Mouse (Mus musculus): ENCODE measurements at regions not wholly inside any gene's neighbourhood (a gene's known extent, or its start where the extent isn't known, plus 50 kb on each side); places are given as distances from the start of the nearest gene placed in this dataset.

- DNase-seq, result no peak
Measured at GRCm38 (mm10) chr1:127001700-127002099, 171.1 kb upstream of the Nckap5 start.

GRCm38 (mm10) chr1:126993061-126993640 lies 162.6 kb upstream of the Nckap5 start:
- DNase-seq, result peak; percentile 71 to 75

GRCm38 (mm10) chr1:126992441-126992840 lies 161.8 kb upstream of the Nckap5 start:
- DNase-seq, result peak; percentile 62 to 66

- DNase-seq, result no peak
Measured at GRCm38 (mm10) chr1:126982805-126983204, 152.2 kb upstream of the Nckap5 start.

GRCm38 (mm10) chr1:126980311-126980710 lies 149.7 kb upstream of the Nckap5 start:
- DNase-seq, result no peak

GRCm38 (mm10) chr1:126973871-126974270 lies 143.3 kb upstream of the Nckap5 start:
- DNase-seq, result no peak

GRCm38 (mm10) chr1:126971777-126972421 lies 141.3 kb upstream of the Nckap5 start:
- DNase-seq, result no peak

GRCm38 (mm10) chr1:126971118-126971517 lies 140.5 kb upstream of the Nckap5 start:
- no peak for DNase-seq

- no peak for DNase-seq
Measured at GRCm38 (mm10) chr1:126966394-126966793, 135.8 kb upstream of the Nckap5 start.

- no peak for DNase-seq
Measured at GRCm38 (mm10) chr1:126955839-126956720, 125.5 kb upstream of the Nckap5 start.

- DNase-seq, result no peak
Measured at GRCm38 (mm10) chr1:126947860-126948259, 117.3 kb upstream of the Nckap5 start.

- DNase-seq, result no peak
Measured at GRCm38 (mm10) chr1:126932658-126933057, 102.1 kb upstream of the Nckap5 start.

- DNase-seq, result peak; percentile 93 to 94
Measured at GRCm38 (mm10) chr1:126931754-126932153, 101.2 kb upstream of the Nckap5 start.

GRCm38 (mm10) chr1:126931093-126931492 lies 100.5 kb upstream of the Nckap5 start:
- no peak for DNase-seq

GRCm38 (mm10) chr1:126930611-126931010 lies 100.0 kb upstream of the Nckap5 start:
- no peak for DNase-seq

- DNase-seq, result peak; percentile 73 to 77
Measured at GRCm38 (mm10) chr1:126929666-126930065, 99.1 kb upstream of the Nckap5 start.

GRCm38 (mm10) chr1:126928186-126928585 lies 97.6 kb upstream of the Nckap5 start:
- DNase-seq, result peak in 1 of 2 experiments; percentile 27

- DNase-seq, result peak; percentile 97 to 98
Measured at GRCm38 (mm10) chr1:126925150-126926035, 94.8 kb upstream of the Nckap5 start.

- DNase-seq, result peak; percentile 38 to 64
Measured at GRCm38 (mm10) chr1:126923981-126924380, 93.4 kb upstream of the Nckap5 start.

GRCm38 (mm10) chr1:126922231-126922630 lies 91.6 kb upstream of the Nckap5 start:
- DNase-seq, result peak; percentile 39 to 45

- DNase-seq, result no peak
Measured at GRCm38 (mm10) chr1:126918876-126919275, 88.3 kb upstream of the Nckap5 start.

- DNase-seq, result peak in 1 of 2 experiments; percentile 6
Measured at GRCm38 (mm10) chr1:126917872-126918271, 87.3 kb upstream of the Nckap5 start.

- DNase-seq, result no peak
Measured at GRCm38 (mm10) chr1:126916369-126916768, 85.8 kb upstream of the Nckap5 start.

Measured in cerebellum, postnatal 14 days (tissue).